Mouse (Mus musculus) embryonic fibroblast, embryonic 13.5 days (primary cell): ENCODE results near the gene Gad2.

Experiments used
- CTCF ChIP-seq: IDR thresholded peaks from 2 replicates; pipeline ENCODE4 v1.5.1; 2011; ENCODE audit warnings: mild to moderate bottlenecking, control low read depth, low read length, moderate library complexity, borderline replicate concordance; ENCODE audit not compliant: insufficient read depth
- POLR2A ChIP-seq: IDR thresholded peaks from 2 replicates; pipeline ENCODE4 v1.6.1; 2011; ENCODE audit warnings: low read depth, mild to moderate bottlenecking, control low read depth, low read length, moderate library complexity

DNA sequence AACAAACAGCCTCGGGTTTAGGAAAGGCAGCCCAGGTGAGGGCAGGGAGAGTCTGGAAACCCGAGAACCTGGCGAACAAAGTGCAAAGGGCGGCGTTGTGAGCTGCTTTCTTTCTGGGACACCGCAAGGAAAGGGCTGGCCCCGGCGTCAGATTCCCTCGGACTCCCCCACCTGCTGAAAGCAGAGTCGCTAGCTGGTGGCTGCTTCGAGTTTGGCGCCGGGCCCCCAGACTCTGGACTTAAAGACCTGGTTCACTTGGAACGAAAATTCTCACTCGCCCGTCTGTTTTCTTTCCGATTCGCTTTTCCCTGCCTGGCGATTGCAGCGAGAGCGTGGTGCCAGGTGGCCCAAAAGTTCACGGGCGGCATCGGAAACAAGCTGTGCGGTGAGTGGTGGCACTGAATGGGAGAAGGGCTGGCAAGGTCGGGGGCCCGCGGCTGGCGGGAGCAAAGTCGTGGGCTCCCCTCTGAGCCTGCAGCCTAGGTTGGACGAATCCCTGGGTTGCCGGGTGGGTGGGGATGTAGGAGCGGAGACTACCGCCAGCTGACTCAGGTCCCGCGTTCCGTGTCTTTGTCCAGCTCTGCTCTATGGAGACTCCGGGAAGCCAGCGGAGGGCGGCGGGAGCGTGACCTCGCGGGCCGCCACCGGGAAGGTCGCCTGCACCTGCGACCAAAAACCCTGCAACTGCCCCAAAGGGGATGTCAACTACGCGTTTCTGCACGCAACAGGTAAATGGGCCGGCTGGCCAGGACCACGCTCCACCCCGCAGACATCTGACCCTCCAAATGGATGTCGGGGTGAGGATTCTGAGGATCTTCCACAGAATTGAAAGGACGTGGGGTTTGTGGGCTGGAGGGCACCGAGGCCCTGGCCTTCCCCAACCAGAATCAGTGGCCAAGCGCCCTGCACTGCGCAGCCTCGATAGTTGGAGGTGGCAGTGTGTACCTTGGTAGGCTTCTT, 1.4 kb downstream of the Gad2 start:
- TF ChIP-seq CTCF (no peak), POLR2A (no peak)
